Comparison of ENCODE assay signal across 31 mouse cellular contexts in the genomic region with DNA sequence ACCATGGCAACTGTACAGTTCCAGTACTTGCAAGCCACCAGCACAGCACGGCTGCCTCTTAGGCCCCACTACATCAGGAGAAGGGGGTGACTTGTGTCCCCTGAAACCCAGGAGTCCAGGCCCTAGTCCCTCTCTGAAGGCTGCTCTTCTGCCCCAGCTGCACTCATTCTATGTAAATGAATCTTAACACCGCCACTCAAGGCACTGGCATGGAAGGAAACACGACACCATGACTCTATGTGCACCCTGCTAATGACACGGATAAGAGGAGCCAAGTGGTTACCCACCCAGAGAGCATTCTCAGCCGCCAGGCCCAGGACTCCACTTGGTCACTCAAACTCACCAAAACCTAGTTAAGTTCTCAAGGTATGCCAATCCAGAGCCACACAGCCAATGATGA. TPM values are rescaled to one million over a fixed set of nuclear protein-coding genes. Genes with fewer than 3 reads are reported as not detected.
A peak's percentile ranks its signal among the peaks of the same experiment; 100 is the strongest.
DNase-seq lines count a peak whose midpoint lies in the region; ATAC-seq and TF ChIP-seq lines count a peak whose summit lies in the region.
"Had no signal": no experiment of that assay in that cellular context is flagged by ENCODE, and none has a peak within 500 bp of the region (broad histone marks: within the 10 kb centered on the region; RNA-seq: fewer than 3 reads in every experiment).

No protein-coding gene starts in this region.

- no peak overlapping the region for H3K4me3 ChIP-seq in hindbrain, embryonic 15.5 days
- no peak overlapping the region for H3K4me3 ChIP-seq in hindbrain, embryonic 13.5 days
- H3K4me3 ChIP-seq in left cerebral cortex, adult 2 months = peak overlapping the region; percentile 76
- no peak overlapping the region for H3K4me3 ChIP-seq in stomach, postnatal 0 days (ENCODE audit: low read depth, low read length)
- H3K4me3 ChIP-seq: embryonic facial prominence, embryonic 13.5 days; forebrain, embryonic 10.5 days; heart, embryonic 12.5 days; kidney, embryonic 15.5 days had no signal

- intact Hi-C loops in left cerebral cortex, adult 2 months (cut with DNase I) = loop anchor here (5.0 kb wide), 1 partner anchor 34 kb away; no protein-coding TSS in a partner anchor

- peaks cover 25% of the 10 kb centered on the region for H3K4me1 ChIP-seq in hindbrain, embryonic 15.5 days (replicated peaks)
- peaks cover 16% of the 10 kb centered on the region for H3K4me1 ChIP-seq in hindbrain, embryonic 13.5 days (replicated peaks)
- no peaks in the 10 kb centered on the region for H3K4me1 ChIP-seq in stomach, postnatal 0 days (replicated peaks; ENCODE audit: control insufficient read depth, insufficient read depth)

- ATAC-seq in hindbrain, embryonic 15.5 days (ENCODE audit: low FRiP score, low read depth) = no peak
- no peak for ATAC-seq in hindbrain, embryonic 13.5 days (ENCODE audit: low FRiP score)
- no peak for ATAC-seq in stomach, postnatal 0 days (ENCODE audit: low FRiP score, low TSS enrichment)
- ATAC-seq: CD4-positive, CD25-positive, alpha-beta regulatory T cell, adult 4 months; forebrain, embryonic 16.5 days had no signal

- H3K9me3 ChIP-seq in hindbrain, embryonic 15.5 days = no peaks in the 10 kb centered on the region
- 0 out of 2 replicates have a peak, but pooled peaks cover under 1% of the 10 kb centered on the region for H3K9me3 ChIP-seq in hindbrain, embryonic 13.5 days
- no peaks in the 10 kb centered on the region for H3K9me3 ChIP-seq in stomach, postnatal 0 days (ENCODE audit: control insufficient read depth, low read length)
- H3K9me3 ChIP-seq: embryonic facial prominence, embryonic 13.5 days; kidney, embryonic 15.5 days had no signal

- no peak for TF ChIP-seq CTCF in left cerebral cortex, adult 2 months (IDR thresholded peaks at IDR 0.05)
- no peak for TF ChIP-seq CTCF in stomach, postnatal 0 days (IDR thresholded peaks at IDR 0.05; ENCODE audit: low read depth)

- no peak overlapping the region for H3K9ac ChIP-seq in hindbrain, embryonic 15.5 days
- H3K9ac ChIP-seq in hindbrain, embryonic 13.5 days = no peak overlapping the region
- no peak overlapping the region for H3K9ac ChIP-seq in stomach, postnatal 0 days (ENCODE audit: low read length)
- H3K9ac ChIP-seq: embryonic facial prominence, embryonic 13.5 days; heart, embryonic 12.5 days; kidney, embryonic 15.5 days; liver, embryonic 14.5 days had no signal

- DNase-seq in left cerebral cortex, adult 2 months (ENCODE audit: extremely low spot score in 1 of 2, low spot score in 2 of 2) = peak in 1 of 2 experiments; percentile 11
- DNase-seq in left cerebral cortex, adult 18-20 months (ENCODE audit: low spot score in 2 of 2) = no peak
- DNase-seq in right cerebral cortex, postnatal 10 days (ENCODE audit: low spot score in 2 of 2) = peak; percentile 25 to 26
- DNase-seq in right cerebral cortex, postnatal 36 days (ENCODE audit: low spot score in 2 of 2) = no peak
- DNase-seq in stomach, postnatal 0 days (ENCODE audit: low spot score) = peak; percentile 8
- DNase-seq: adrenal gland, postnatal 14 days; cerebellum, adult 11-12 months; cerebellum, adult 9-11 months; gastrocnemius, postnatal 10 days; heart, postnatal 4 days; kidney, postnatal 36 days; layer of hippocampus, postnatal 36 days; liver; lung, adult 2 months; lung, postnatal 10 days; thymus, adult 18-20 months; thymus, postnatal 25 days had no signal

- no peak overlapping the region for H3K27ac ChIP-seq in hindbrain, embryonic 15.5 days (replicated peaks)
- no peak overlapping the region for H3K27ac ChIP-seq in hindbrain, embryonic 13.5 days
- H3K27ac ChIP-seq in left cerebral cortex, adult 2 months = peak overlapping the region; percentile 87
- no peak overlapping the region for H3K27ac ChIP-seq in stomach, postnatal 0 days (replicated peaks)
- H3K27ac ChIP-seq: embryonic facial prominence, embryonic 13.5 days; forebrain, embryonic 10.5 days; kidney, embryonic 15.5 days; liver, embryonic 14.5 days; macrophage had no signal

- peaks cover 6% of the 10 kb centered on the region for H3K27me3 ChIP-seq in hindbrain, embryonic 15.5 days
- H3K27me3 ChIP-seq in hindbrain, embryonic 13.5 days = peaks cover 46% of the 10 kb centered on the region
- no peaks in the 10 kb centered on the region for H3K27me3 ChIP-seq in stomach, postnatal 0 days (ENCODE audit: control insufficient read depth, insufficient read depth, low read length)

- H3K4me2 ChIP-seq in hindbrain, embryonic 15.5 days = peak overlapping the region; percentile 96
- H3K4me2 ChIP-seq in hindbrain, embryonic 13.5 days = no peak overlapping the region
- H3K4me2 ChIP-seq in stomach, postnatal 0 days (replicated peaks; ENCODE audit: low read depth) = no peak overlapping the region
- H3K4me2 ChIP-seq: embryonic facial prominence, embryonic 13.5 days; heart, embryonic 12.5 days; kidney, embryonic 15.5 days had no signal

- 47% methylated on average over 5 of the region's 5 CpGs for WGBS in hindbrain, embryonic 15.5 days
- 57% methylated on average over 5 of the region's 5 CpGs for WGBS in hindbrain, embryonic 13.5 days
- 64% methylated on average over 5 of the region's 5 CpGs for WGBS in stomach, postnatal 0 days

- TF ChIP-seq EP300 in stomach, postnatal 0 days (optimal IDR thresholded peaks at IDR 0.05) = no peak

- no peaks in the 10 kb centered on the region for H3K36me3 ChIP-seq in hindbrain, embryonic 15.5 days
- no peaks in the 10 kb centered on the region for H3K36me3 ChIP-seq in hindbrain, embryonic 13.5 days
- no peaks in the 10 kb centered on the region for H3K36me3 ChIP-seq in stomach, postnatal 0 days (ENCODE audit: control insufficient read depth, insufficient read depth, low read length)
- H3K36me3 ChIP-seq: embryonic facial prominence, embryonic 13.5 days; forebrain, embryonic 10.5 days; heart, embryonic 12.5 days; kidney, embryonic 15.5 days had no signal

RNA-seq across cellular contexts. Expression of a gene that starts 26.8 kb away (rescaled TPM):
- polyA plus RNA-seq in hindbrain, embryonic 15.5 days (2015; fragmentation: Nextera tagmentation; extraction: Ambion mirVana) = 3.9 and 8.0 TPM in 2 replicates
- polyA plus RNA-seq in hindbrain, embryonic 13.5 days (2015; fragmentation: Nextera tagmentation; extraction: Ambion mirVana) = 3.5 and 5.0 TPM in 2 replicates
- 1 to 10 TPM; 8.1 to 8.2 TPM for total RNA-seq in left cerebral cortex, adult 2 months (2021)
- 10 to 100 TPM in 1 of 2 experiments, 1 to 10 TPM in 1; 6.6 to 10.6 TPM for total RNA-seq in left cerebral cortex, adult 18-20 months (2021)
- 3.6 and 5.1 TPM in 2 replicates for polyA plus RNA-seq in stomach, postnatal 0 days (2015; fragmentation: Nextera tagmentation; extraction: Ambion mirVana)
- total RNA-seq: monocyte, adult 5-6 weeks had no signal

RNA-seq across cellular contexts. Expression of a gene that starts 27.1 kb away (rescaled TPM):
- polyA plus RNA-seq in hindbrain, embryonic 15.5 days (2015; fragmentation: Nextera tagmentation; extraction: Ambion mirVana) = 2.6 and 3.3 TPM in 2 replicates
- polyA plus RNA-seq in hindbrain, embryonic 13.5 days (2015; fragmentation: Nextera tagmentation; extraction: Ambion mirVana) = 1.1 TPM in 2 replicates
- total RNA-seq in left cerebral cortex, adult 2 months (2021) = 100 to 1,000 TPM; 159 to 167 TPM
- 100 to 1,000 TPM; 179 to 185 TPM for total RNA-seq in left cerebral cortex, adult 18-20 months (2021)
- polyA plus RNA-seq in stomach, postnatal 0 days (2015; fragmentation: Nextera tagmentation; extraction: Ambion mirVana) = 0.11 TPM in 1 of 2 replicates, not detected in the other
- total RNA-seq: megakaryocyte-erythroid progenitor cell, adult 5-6 weeks; neutrophil, adult 5-6 weeks had no signal
- polyA plus RNA-seq: heart, embryonic 12.5 days; heart, postnatal 0 days had no signal

Comparison
In these comparisons a context has a peak if more than half of its experiments do, and no peak if none do; other contexts are left out.
1. DNase-seq: peak in right cerebral cortex, postnatal 10 days (2 of 2) and stomach, postnatal 0 days (single experiment); none in left cerebral cortex, adult 18-20 months (0 of 2) and right cerebral cortex, postnatal 36 days (0 of 2).